Mouse (Mus musculus) naive thymus-derived CD4-positive, alpha-beta T cell, adult 5 months (primary cell): ENCODE data around the gene Pigp. TPM values are rescaled to one million over a fixed set of nuclear protein-coding genes. Genes with fewer than 3 reads are reported as not detected.

Source experiments
- polyA plus RNA-seq: library from polyadenylated mRNA; unstranded; fragments of 100-300 nt; shearing (Covaris generic); gene quantifications from one replicate; pipeline ENCODE4 v1.2.1, GENCODE M21; 2017

Pigp gene
- 61.2 TPM for polyA plus RNA-seq

GRCm38 (mm10) chr16:94371301-94371931 is at the start of gene Pigp:
Gene Pigp, minus strand, starts transcription at chr16:94371842.

DNA sequence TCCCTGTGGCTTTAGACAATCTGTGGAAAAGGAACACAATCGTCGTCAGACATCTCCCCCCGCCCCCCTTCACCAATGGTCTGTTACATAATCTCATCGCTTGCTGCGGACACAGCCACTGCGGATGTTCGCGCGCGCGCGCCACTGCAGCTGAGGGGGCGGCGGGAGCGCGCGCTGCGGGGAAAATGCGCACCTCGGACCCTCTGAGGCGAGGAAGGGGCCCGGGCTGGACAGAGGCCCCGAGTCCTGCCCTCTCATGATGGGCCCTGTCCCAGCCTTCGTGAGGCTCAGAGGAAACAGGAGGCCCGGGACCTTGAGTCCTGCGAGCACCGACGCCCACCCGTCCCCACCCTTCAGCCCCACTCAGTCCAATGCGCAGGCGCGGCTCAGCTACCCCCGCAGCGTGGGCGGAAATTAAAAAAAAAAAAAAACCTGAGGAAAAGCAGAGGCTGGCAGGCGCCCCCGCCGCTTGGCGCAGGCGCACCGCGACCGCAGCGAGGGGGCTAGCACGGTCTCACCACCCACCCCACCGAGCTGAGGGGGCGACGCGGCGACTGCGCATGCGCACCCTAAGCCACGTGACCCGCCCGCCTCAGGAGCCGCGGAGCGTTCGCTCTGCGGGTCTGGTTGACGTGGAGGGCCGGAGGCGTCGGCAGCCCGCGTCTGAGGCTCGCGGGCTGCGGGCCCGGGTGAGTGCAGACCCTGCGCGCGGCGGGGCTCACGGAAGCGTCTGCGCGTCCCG is 1.3 kb downstream of the Pigp start, which contains the start of gene Ttc3:
TSS of gene Ttc3 (plus strand) at position 446 of the 742 bp plus-strand sequence.

DNA sequence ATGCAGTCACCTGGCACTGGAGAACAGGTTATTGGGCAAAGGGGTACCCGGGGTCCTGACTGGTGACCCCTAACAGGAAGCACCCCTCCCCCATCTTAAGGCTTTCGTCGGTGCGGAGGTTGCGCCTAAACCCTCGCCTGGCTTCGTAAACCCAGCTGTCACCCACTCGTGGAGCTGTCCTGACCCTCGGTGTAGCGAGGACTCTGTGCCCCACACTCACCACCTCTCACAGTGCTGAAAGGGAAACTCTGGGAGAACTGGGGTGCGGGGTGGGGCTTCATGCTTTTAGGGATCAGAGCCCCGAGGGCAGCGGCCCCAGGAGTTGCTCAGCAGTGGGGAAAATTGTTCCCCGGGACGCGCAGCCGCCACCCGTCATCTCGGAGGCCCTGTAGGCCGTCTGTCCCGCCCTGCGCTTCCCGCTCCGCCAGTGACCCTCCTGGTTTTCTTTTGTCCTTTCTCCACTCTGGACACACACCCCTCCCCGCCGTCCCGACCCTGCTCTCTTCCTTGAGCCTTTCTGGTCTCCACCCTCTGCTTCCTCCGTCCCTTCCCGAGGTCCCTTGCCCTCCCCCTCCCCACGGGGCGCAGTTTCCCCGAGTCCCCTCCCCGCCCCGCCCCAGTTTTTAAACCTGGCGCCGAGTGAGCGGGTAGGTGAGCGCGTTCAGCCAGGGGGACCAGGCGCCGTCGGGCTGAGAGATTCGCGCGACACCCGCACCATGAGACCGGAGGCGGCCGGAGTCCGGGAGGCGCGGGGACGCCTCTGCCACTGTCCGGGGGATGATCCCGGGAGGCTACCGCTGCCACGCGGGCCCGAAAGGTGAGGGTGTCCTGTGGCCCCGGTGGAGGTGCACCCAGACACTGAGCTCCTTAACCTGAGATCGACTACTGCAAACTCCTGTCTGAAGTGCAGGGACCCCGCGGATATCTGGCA is 43.6 kb downstream of the Pigp start, which contains the start of gene Ripply3:
TSS of gene Ripply3 (plus strand) at position 640 of the 931 bp plus-strand sequence.

GRCm38 (mm10) chr16:94313229-94314030 is 58.2 kb downstream of the Pigp start, which contains the start of gene Hlcs:
Gene Hlcs, minus strand, starts transcription at chr16:94313571.

Other genes with a start within 250 kb of the Pigp start
- gene Hlcs, start 58.3 kb downstream of the Pigp start, polyA plus RNA-seq, result 22.8 TPM
- gene Ripply3, start 43.4 kb downstream of the Pigp start, polyA plus RNA-seq, result not detected
- 88.8 TPM for gene Ttc3, start 1.2 kb downstream of the Pigp start, polyA plus RNA-seq
- 32.5 TPM for gene Vps26c, start 155.0 kb upstream of the Pigp start, polyA plus RNA-seq
- gene Dyrk1a, start 198.2 kb upstream of the Pigp start, polyA plus RNA-seq, result 69.3 TPM